8 mouse cellular contexts compared by ENCODE assay signal in the genomic region with DNA sequence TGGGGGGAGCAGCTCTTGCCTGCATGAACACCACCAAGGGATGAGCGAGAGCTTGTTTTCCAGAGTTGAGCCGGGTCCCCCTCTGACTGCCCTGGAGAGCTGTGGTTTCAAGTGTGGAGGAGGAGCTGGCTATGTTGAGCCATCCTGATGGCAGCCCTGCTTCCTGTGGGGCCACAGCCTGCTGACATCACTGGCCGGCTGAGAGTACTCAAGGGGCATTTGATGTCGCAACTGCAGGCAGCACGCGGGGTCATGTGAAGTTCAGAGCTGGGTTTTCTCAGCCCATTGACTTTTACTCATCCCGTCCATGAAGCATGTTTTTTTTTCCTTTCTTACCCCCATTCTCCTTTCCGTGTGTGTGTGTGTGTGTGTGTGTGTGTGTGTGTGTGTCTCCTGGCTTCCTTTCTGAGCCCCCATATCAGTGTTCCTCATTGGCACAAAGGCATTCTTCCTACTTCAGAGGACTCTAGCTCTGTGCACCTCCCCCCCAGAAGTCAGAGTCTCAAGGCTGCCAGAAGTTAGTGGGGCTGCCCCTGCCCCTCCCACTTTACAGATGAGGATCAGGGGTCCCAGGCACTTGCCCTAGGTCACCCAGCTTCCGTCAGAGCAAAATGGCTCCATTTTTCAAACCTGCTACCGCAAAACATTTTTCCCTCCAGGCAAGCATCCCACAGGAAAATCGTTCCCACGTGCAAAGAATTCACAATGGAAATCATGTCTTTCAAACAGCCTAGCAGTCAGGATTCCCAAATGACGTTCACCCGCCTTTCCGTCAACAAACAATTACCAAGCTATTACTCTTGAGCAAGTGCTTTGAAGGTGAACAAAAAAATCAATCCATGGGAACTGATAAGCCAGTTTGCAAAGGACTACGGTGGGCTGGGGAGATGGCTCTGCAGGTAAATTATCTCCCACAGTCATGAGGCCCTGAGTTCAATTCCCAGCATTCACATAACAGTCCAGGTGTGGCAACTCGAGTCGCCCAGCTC. TPM values are rescaled to one million over a fixed set of nuclear protein-coding genes. Genes with fewer than 3 reads are reported as not detected.
DNase-seq lines count a peak whose midpoint lies in the region; ATAC-seq and TF ChIP-seq lines count a peak whose summit lies in the region.

No protein-coding gene starts in this region.

- no peak for TF ChIP-seq POLR2A in kidney, adult 2 months (IDR thresholded peaks at IDR 0.05; ENCODE audit: low read depth, low read length)

- ATAC-seq in lung, embryonic 16.5 days (ENCODE audit: low read depth): peak; percentile 81
- peak; percentile 63; the same call in 1 of the 2 replicates for ATAC-seq in stomach, embryonic 16.5 days (ENCODE audit: insufficient read depth, low FRiP score)

- no peaks in the 10 kb centered on the region for H3K9me3 ChIP-seq in lung, embryonic 16.5 days (ENCODE audit: control insufficient read depth, low read length)
- no peaks in the 10 kb centered on the region for H3K9me3 ChIP-seq in stomach, embryonic 16.5 days (replicated peaks; ENCODE audit: control insufficient read depth, low read length)

- no peak for TF ChIP-seq CTCF in kidney, adult 2 months (conservative IDR thresholded peaks at IDR 0.05; ENCODE audit: insufficient read depth, insufficient read length, low read depth, low read length)

- 28% methylated on average over 18 of the region's 18 CpGs for WGBS in kidney, adult 2 months
- 12% methylated on average over 18 of the region's 18 CpGs for WGBS in lung, embryonic 16.5 days
- WGBS in stomach, embryonic 16.5 days: 16% methylated on average over 18 of the region's 18 CpGs

- no peaks in the 10 kb centered on the region for H3K27me3 ChIP-seq in kidney, adult 2 months (replicated peaks; ENCODE audit: control insufficient read depth, insufficient read depth, low read length)
- no peaks in the 10 kb centered on the region for H3K27me3 ChIP-seq in lung, embryonic 16.5 days (ENCODE audit: control insufficient read depth, insufficient read depth, low read depth, low read length)
- H3K27me3 ChIP-seq in stomach, embryonic 16.5 days (ENCODE audit: control insufficient read depth, insufficient read depth, low read length): no peaks in the 10 kb centered on the region

- peak overlapping the region; percentile 39 for H3K4me2 ChIP-seq in lung, embryonic 16.5 days (ENCODE audit: low read depth, low read length)
- H3K4me2 ChIP-seq in stomach, embryonic 16.5 days (ENCODE audit: low read depth, low read length): peak overlapping the region; percentile 11; the same call in 1 of the 2 replicates

- H3K27ac ChIP-seq in kidney, adult 2 months (ENCODE audit: insufficient read depth, low read depth, low read length): peak overlapping the region; percentile 50; the same call in 1 of the 2 replicates
- peak overlapping the region; percentile 41 for H3K27ac ChIP-seq in lung, embryonic 16.5 days (ENCODE audit: low read length)
- H3K27ac ChIP-seq in stomach, embryonic 16.5 days (ENCODE audit: low read length): peak overlapping the region; percentile 39

- no peaks in the 10 kb centered on the region for H3K36me3 ChIP-seq in kidney, adult 2 months (ENCODE audit: control insufficient read depth, insufficient read depth, low read length)
- H3K36me3 ChIP-seq in lung, embryonic 16.5 days (ENCODE audit: control insufficient read depth, insufficient read depth, low read length): no peaks in the 10 kb centered on the region; the same call in 1 of the 2 replicates
- H3K36me3 ChIP-seq in stomach, embryonic 16.5 days (ENCODE audit: control insufficient read depth, insufficient read depth, low read length): no peaks in the 10 kb centered on the region

- H3K9ac ChIP-seq in lung, embryonic 16.5 days (ENCODE audit: low read length): no peak overlapping the region
- H3K9ac ChIP-seq in stomach, embryonic 16.5 days (ENCODE audit: low read length): peak overlapping the region; percentile 0; the same call in 1 of the 2 replicates

- intact Hi-C loops in left cerebral cortex, postnatal 4 days (cut with DNase I): no loop called here

- peak; percentile 60 for DNase-seq in MN1 (ENCODE audit: low spot score)
- peak; percentile 88 for DNase-seq in adrenal gland, postnatal 14 days
- peak; percentile 99 for DNase-seq in heart, adult 11 months
- peak; percentile 90 for DNase-seq in kidney, adult 2 months
- no peak for DNase-seq in cerebellum, postnatal 10 days
- no peak for DNase-seq in left cerebral cortex, postnatal 4 days

- H3K4me1 ChIP-seq in kidney, adult 2 months (ENCODE audit: control insufficient read depth, insufficient read depth, low read length): peaks cover 52% of the 10 kb centered on the region
- peaks cover 66% of the 10 kb centered on the region for H3K4me1 ChIP-seq in lung, embryonic 16.5 days (replicated peaks; ENCODE audit: control insufficient read depth, insufficient read depth, low read length)
- H3K4me1 ChIP-seq in stomach, embryonic 16.5 days (ENCODE audit: control insufficient read depth, insufficient read depth, low read length): peaks cover 46% of the 10 kb centered on the region

- H3K4me3 ChIP-seq in kidney, adult 2 months (ENCODE audit: insufficient read depth, low read depth, low read length): no peak overlapping the region
- no peak overlapping the region for H3K4me3 ChIP-seq in lung, embryonic 16.5 days (ENCODE audit: low read length)
- H3K4me3 ChIP-seq in stomach, embryonic 16.5 days (replicated peaks; ENCODE audit: low read length): no peak overlapping the region

RNA-seq across cellular contexts. Expression of a gene that starts 41.4 kb away (rescaled TPM):
- 26.5 and 32.9 TPM in 2 replicates for total RNA-seq in adrenal gland, postnatal 14 days (2021)
- 33.5 and 37.0 TPM in 2 replicates for polyA plus RNA-seq in kidney, adult 2 months (2012; rRNA removed)
- polyA plus RNA-seq in lung, embryonic 16.5 days (2015; fragmentation: Nextera tagmentation; extraction: Ambion mirVana): 18.0 and 19.5 TPM in 2 replicates
- polyA plus RNA-seq in stomach, embryonic 16.5 days (2015; fragmentation: Nextera tagmentation; extraction: Ambion mirVana): 14.6 and 15.1 TPM in 2 replicates
- total RNA-seq in left cerebral cortex, postnatal 4 days (2021): 10 to 100 TPM; 16.0 to 20.4 TPM

Comparison
In these comparisons a context has a peak if more than half of its experiments do, and no peak if none do; other contexts are left out.
1. DNase-seq: peak in MN1 (single experiment), adrenal gland, postnatal 14 days (single experiment), heart, adult 11 months (single experiment) and kidney, adult 2 months (single experiment); none in cerebellum, postnatal 10 days (0 of 2) and left cerebral cortex, postnatal 4 days (single experiment).
2. Peak in every context shown above with its lines, with median percentiles within 50 percentile points of each other: H3K27ac ChIP-seq.